Mouse (Mus musculus): ENCODE data around the gene Flrt1.

The Flrt1 gene

DNA sequence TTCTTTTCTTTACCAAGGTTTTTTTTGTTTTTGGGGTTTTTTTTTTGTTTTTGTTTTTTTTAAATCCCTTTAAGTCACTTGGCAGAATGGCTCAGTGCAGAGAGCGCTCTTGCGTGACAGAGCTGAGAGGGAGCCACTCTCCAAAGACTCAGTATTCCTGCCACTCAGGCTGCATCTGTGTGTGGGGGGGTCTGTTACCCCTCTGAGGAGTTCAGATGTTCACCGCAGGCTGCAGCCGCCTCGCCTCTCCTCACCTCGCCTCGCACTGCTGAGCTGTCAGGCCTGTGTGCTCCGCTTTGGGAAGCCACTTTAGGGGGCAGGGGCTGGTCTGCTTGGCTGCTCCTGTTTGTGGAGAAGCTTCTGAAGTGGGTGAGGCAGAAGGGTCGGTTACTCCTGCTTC, at the start of gene Flrt1:
TSS of gene Flrt1 (minus strand) at position 186 of the 400 bp plus-strand sequence.
- DNase-seq, result no peak

DNA sequence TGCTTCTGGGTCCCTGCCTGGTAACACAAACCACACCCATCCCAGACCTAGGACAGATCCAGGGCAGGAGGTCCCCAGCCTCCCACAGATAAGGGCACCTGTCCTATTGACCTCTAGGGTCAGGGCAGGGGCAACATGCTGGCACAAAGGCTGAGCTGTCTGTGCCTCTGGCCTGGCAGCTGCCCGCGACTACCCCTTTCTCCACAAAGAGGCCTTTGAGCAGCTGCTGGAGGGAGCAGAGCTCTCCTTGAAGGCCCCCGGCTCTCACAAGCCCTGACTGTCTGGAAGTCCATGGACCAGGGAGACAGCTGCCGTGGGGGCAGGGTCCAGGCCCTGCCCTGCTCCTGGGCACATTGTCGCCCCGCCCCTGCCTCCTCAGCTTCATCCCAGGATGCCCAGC, 49.7 kb upstream of the Flrt1 start:
- DNase-seq, result no peak

- DNase-seq, result peak; percentile 12
Observed at GRCm38 (mm10) chr19:7153232-7153631, 47.7 kb upstream of the Flrt1 start.

DNA sequence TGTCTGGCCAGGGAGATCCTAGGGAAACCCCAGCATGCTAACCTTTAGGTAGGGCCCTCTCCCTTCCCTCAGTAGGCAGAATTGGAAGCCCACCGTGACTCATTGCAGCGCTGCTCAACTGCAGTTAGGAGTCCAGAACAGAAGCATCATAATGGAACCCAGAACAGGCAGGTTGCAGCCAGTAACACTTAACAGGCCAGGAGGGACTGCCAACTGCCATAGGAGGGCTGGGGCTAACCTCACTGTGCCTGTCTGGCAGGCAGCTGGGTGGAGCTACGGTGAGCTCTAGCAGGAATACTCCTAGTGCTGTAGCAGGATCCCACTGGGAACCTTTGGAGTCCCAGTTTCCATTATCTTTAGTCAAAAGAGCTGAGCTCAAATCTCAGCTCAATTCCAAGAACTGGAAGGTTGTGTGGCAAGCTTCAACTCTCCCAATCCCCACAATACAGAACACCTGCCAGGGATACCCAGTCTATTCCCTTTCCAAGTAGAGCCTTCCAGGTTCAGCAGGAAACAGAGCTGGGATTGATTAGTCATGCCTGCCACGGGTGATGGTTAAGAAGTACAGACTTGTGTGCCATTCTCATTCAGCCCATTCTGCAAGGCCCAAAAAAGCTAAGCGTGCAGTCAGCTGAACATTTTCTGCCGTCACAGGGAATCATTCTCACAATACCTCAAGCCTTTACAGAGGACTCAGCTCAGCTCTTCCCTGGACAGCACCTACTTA, 46.6 kb upstream of the Flrt1 start:
- DNase-seq, result no peak

GRCm38 (mm10) chr19:7151300-7151926, 45.9 kb upstream of the Flrt1 start:
- no peak for DNase-seq

DNA sequence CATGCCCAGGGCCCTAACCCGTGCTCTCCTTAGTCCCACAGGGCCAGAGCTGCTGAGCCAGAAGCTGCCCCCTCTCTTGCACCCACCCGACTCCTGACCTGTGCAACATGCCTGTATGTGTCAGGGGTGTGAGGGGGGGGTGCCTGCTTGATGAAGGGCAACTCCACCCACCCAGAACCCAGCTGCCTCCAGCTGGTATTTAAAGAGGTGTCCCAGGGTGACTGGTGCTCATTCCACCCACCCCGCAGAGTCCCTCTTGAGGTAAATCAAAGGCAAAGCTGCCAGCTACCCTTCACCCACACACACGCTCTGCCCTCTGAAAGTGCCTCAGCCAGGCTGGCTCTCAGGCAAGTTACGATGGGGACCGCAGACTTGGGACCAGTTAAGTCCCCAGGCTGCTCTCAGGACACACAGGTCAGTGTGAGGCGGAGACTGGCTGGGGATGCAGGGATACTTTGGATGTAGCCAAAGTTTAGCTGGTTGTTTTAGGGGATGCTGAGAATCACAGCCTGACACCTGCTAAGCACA, 43.7 kb upstream of the Flrt1 start:
- DNase-seq, result no peak

GRCm38 (mm10) chr19:7148541-7149085, 43.1 kb upstream of the Flrt1 start:
- DNase-seq, result no peak

- DNase-seq, result no peak
Observed at GRCm38 (mm10) chr19:7148096-7148495, 42.6 kb upstream of the Flrt1 start.

- no peak for DNase-seq
Observed at GRCm38 (mm10) chr19:7146376-7146775, 40.8 kb upstream of the Flrt1 start.

DNA sequence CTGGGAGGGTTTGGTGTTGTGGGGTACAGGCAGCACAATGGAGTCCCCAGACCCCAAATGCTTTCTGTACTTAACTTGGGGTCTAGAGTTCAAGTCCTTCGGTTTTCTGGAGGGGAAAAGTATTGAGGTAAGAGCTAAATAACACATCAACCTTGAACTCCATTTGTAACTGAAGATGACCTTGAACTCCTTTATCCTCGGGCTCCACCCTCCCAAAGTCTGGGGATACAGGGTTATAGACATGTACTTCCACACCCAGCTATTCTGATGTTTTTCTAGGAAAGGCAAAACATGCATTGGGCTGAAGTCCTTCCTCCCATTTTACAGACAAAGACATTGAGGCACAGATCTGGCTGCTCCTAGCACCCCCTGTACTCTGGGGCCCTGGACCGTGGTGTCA, 38.9 kb upstream of the Flrt1 start:
- DNase-seq, result no peak

DNA sequence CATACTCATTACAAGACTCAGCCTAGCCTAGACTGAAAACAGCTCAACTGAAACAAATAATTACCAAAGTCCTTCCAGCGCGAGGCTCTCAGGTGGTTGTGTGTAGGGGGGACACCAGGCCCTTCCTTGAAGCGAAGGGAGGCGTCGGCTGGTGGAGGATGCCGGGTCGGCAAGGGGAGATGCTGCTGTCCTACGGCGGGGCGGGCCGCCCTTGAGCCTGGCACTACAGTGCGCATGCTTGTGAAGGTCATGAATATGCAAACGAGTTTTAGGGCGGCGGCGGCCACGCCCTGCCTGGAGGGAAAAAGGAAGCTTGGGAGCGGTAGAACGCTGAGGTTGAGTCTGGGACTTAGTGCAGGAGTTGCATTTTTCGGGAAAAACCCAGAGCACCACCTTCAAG, 38.3 kb upstream of the Flrt1 start:
- DNase-seq, result peak; percentile 83

DNA sequence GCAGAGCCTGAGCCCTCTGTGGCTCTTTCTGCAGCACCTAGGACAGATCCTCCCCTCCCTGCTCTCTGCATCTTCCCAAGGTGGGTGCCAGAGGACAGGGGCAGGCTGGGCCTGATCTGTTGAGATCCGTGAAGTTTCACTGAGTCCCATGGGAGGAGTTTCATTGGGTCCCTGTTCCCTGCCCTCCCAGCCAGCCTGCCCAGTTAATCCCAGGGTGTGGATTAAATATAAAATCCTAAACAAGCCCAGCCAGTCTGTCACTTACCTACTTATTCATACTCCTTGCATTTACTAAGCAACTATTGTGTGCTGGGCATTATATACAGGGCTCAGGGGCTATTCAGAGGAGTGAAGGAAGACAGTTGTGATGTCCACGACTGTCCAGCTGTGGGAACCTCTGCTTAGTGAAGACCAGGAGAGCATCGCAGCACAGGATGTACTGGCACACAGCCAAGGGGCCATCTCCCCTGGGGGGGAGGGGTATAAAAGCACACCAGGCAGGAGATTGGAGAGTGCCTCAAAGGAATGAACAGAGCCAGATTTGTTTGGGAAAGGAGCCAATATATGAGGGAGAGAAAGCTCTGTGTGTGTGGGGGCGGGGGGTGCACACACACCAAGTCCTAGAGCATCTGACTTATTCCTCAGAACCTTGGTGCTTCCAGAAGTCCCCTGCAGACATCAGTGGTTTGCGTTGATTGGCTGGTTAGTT, 36.8 kb upstream of the Flrt1 start:
- no peak for DNase-seq

- DNase-seq, result no peak
Observed at GRCm38 (mm10) chr19:7140856-7141421, 35.4 kb upstream of the Flrt1 start.

GRCm38 (mm10) chr19:7140373-7140772, 34.8 kb upstream of the Flrt1 start:
- DNase-seq, result no peak

- DNase-seq, result no peak
Observed at GRCm38 (mm10) chr19:7139321-7139720, 33.8 kb upstream of the Flrt1 start.

GRCm38 (mm10) chr19:7138327-7138726, 32.8 kb upstream of the Flrt1 start:
- DNase-seq, result no peak

DNA sequence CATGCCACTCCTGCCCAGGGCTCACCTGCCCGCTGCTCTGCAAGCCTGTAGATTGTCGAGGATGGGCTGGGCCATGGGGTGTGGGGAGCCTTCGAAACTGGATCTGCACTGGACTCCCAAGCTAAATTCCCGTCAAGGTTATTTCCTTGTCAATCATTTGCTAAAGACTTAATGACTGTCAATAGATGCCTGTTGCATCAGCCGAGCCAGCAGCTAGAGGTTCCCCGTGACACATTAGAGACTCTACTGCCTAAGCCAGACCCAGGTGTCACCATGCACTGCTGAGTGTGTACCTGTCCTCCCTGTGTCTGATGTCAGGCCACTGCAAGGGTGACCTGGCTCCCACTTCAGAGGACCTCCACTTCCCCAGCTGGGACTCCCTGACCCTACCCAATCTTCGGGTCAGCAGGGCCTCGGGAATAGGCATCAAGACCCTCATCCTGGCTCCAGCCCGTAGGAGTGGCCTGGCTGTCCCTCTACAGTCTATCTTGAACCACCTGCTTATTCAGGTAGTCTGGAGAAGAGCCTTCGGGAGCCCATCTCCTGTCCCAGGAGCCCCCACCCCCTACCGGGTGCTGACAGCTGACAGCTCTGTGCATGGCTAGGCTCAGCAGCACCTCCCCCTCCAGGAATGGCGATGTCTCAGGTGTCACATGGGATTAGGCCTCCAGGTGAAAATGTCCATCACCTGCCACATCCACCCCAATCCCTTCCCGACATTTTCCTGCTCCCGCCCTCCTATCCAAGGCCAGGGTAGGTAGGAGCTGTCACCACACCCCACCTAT, 31.4 kb upstream of the Flrt1 start:
- DNase-seq, result no peak

DNA sequence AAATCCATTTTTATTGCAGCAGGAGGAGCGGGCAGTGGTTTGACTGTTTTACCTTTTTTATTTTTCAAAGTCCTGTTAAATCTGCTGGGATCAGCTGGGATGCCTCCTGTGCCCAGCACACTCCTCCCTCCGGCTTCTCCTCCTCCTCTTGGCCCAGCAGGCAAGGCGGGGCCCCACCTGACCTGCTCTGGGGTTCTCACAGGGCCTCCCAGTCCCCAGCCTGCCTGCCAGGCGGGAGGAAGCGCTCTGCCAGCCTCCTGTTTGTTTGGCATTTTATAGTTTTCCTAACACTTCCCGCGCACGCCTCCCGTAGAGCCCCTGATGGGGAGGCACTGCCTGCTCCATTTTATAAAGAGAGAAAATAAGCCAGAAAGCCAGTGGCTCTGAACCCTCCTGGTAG, 30.5 kb upstream of the Flrt1 start:
- DNase-seq, result peak; percentile 30

DNA sequence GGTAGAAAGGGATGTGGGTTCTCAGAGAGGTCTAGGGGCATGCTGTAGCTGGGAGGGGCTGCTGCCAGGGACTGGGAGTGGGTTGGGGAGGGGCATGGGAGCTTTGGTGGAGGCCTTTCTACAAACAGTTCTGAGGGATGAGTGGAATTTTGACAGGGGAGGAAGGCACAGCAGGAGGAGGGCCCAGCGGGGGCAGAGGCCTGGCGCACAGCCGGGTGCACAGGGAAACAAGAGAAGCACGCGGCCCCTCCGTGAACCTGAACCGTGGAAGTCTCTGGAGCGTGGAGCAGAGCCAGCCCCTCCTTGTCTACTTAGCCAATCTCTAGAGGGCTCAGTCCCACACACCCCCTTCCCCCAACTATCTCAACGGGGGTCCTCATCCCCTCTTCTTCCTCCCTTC, 30.0 kb upstream of the Flrt1 start:
- no peak for DNase-seq

DNA sequence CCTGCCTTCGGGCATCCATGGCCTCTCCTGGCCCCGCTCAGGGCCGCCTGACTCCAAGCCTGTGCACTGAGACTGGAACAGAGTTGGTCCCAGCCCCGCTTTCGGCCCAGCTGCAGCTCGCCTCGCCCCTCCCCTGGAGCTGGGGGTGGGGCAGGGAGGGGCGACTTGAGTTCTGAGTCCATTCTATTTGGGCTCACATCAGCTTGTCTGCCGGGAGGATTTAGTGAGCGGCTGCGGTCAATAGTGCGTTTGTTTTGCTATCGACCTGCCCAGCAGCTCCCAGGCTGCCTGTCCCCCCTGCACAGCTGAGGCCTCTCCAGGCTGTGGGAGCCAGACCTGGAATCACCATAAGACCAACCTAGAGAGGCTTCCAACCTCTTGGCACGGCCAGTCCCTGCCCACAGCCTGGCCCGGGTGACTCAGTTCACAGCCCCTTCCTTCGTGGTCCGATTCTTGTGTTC, 29.1 kb upstream of the Flrt1 start:
- no peak for DNase-seq

DNA sequence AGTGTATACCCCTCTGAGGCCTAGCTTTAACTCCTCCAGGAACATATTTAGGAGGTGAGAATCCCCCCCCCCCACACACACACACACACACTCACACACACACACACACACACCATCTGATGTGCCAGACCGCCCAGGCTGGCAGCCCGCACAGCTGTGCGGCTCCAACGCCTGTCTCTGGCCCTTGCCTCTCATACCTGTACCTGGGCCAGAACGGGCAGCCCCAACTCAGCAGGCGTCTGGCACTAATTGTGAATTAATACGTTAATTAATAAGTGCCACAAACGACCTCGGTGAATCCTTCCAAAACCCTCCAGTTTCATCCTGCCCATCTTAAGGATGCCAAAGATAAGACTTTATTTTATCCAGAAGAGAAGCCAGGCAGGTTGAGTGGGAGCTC, 27.9 kb upstream of the Flrt1 start:
- DNase-seq, result no peak

GRCm38 (mm10) chr19:7130317-7130716, 24.8 kb upstream of the Flrt1 start:
- no peak for DNase-seq
